Mouse (Mus musculus): Measurements from ENCODE around the gene Mrps18b. TPM values are rescaled to one million over a fixed set of nuclear protein-coding genes. Genes with fewer than 3 reads are reported as not detected.
"Not testable (repeated sequence)": the region's sequence is repeated elsewhere in the genome, so short reads cannot be mapped to it uniquely, and the experiment has no call there.

Mrps18b gene
- polyA plus RNA-seq (2015; fragmentation: Nextera tagmentation; extraction: Ambion mirVana): 73.9 and 77.5 TPM in 2 replicates

GRCm38 (mm10) chr17:35916297-35917142, at the start of gene Mrps18b, which contains the start of gene Ppp1r10:
Mrps18b (minus strand) TSS chr17:35916389.
Ppp1r10 (plus strand) TSS chr17:35916434.
- under 1% methylated on average over 83 of the region's 83 CpGs for WGBS
- no peaks in the 10 kb centered on the region for H3K9me3 ChIP-seq
- H3K36me3 ChIP-seq: peaks cover 42% of the 10 kb centered on the region
- peak within 1 kb of the TSS; percentile 98 for H3K27ac ChIP-seq
- H3K4me2 ChIP-seq: peak within 1 kb of the TSS; percentile 90
- H3K9ac ChIP-seq: peak within 1 kb of the TSS; percentile 81
- peak within 1 kb of the TSS; percentile 56 for H3K4me3 ChIP-seq
- no peaks in the 10 kb centered on the region for H3K27me3 ChIP-seq
- peaks cover 30% of the 10 kb centered on the region for H3K4me1 ChIP-seq
- peak; percentile 94 for ATAC-seq (ENCODE audit: borderline replicate concordance, extremely low read depth, low FRiP score, low TSS enrichment)

GRCm38 (mm10) chr17:35963279-35963678, 47.1 kb upstream of the Mrps18b start:
- WGBS: 87% methylated on average over 10 of the region's 10 CpGs
- H3K4me3 ChIP-seq: no peak overlapping the region
- no peaks in the 10 kb centered on the region for H3K9me3 ChIP-seq
- H3K4me1 ChIP-seq: peaks cover 3% of the 10 kb centered on the region
- no peak overlapping the region for H3K27ac ChIP-seq
- H3K4me2 ChIP-seq: no peak overlapping the region
- no peak for ATAC-seq (ENCODE audit: borderline replicate concordance, extremely low read depth, low FRiP score, low TSS enrichment)
- no peak overlapping the region for H3K9ac ChIP-seq
- no peaks in the 10 kb centered on the region for H3K27me3 ChIP-seq
- H3K36me3 ChIP-seq: peaks cover 71% of the 10 kb centered on the region

DNA sequence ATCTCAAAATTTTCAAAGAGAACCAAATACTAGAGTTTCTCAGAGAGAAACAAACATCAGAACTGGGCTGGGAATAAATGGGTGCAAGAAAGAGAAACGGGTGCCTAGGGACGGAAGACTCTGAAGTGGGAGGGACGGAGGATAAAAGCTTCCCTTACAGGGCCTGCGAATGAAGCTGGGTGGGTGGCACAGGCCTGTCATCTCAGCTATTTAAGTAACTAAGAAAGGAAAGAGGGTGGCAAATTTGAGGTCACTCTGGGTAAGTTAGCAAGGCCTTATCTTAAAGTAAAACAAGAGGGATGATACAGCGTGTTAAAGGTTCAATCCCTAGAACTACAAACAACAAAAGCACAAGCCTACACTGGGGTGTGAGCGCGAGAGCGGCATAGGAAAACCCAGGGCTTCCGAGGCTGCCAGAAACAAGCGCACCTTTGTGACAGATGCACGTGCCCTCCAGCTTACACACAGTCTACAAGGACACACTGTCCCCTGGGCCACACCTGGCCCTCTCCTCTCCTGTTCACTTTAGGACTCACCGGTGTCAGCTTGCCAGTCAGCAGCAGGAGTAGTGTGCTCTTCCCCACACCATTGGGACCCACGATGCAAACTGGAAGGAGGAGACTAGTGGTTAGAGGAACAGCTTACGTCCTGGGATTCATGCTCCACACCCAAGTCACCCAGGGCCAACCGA, 42.5 kb upstream of the Mrps18b start:
- H3K9ac ChIP-seq: no peak overlapping the region
- no peak overlapping the region for H3K27ac ChIP-seq
- H3K36me3 ChIP-seq: peaks cover 82% of the 10 kb centered on the region
- WGBS: 94% methylated on average over 15 of the region's 15 CpGs
- no peak overlapping the region for H3K4me3 ChIP-seq
- H3K9me3 ChIP-seq: no peaks in the 10 kb centered on the region
- H3K27me3 ChIP-seq: no peaks in the 10 kb centered on the region
- no peak for ATAC-seq (ENCODE audit: borderline replicate concordance, extremely low read depth, low FRiP score, low TSS enrichment)
- H3K4me1 ChIP-seq: no peaks in the 10 kb centered on the region
- H3K4me2 ChIP-seq: no peak overlapping the region

GRCm38 (mm10) chr17:35954665-35955064, 38.5 kb upstream of the Mrps18b start:
- Histone ChIP-seq H3K4me1 (no peaks in the 10 kb centered on the region), H3K4me3 (no peak overlapping the region), H3K9me3 (no peaks in the 10 kb centered on the region), H3K27ac (no peak overlapping the region), H3K9ac (no peak overlapping the region), H3K36me3 (peaks cover 43% of the 10 kb centered on the region), H3K27me3 (no peaks in the 10 kb centered on the region), H3K4me2 (no peak overlapping the region)
- 75% methylated on average over 8 of the region's 8 CpGs for WGBS
- ATAC-seq (ENCODE audit: borderline replicate concordance, extremely low read depth, low FRiP score, low TSS enrichment): no peak

DNA sequence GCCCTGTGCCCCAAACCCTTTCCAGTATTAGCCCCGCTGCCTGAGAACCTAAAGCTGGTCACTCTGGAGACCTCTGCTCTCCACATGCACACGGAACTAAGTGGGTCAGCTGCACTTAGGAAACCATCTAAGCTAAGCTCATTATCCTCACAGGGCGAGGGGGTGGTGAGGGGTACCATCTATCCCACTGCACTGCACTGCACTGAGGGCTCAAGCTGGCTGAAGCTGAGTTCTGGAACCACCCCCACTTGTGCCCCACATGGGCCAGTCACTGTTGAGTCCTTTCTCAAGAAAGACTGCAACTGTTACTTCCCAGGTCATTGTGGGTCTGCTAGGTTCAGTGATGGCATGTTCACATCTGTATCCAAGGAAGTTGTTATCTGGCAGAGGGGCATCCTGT, 36.4 kb upstream of the Mrps18b start:
- WGBS: 85% methylated on average over 3 of the region's 3 CpGs
- not testable (repeated sequence) for H3K4me3 ChIP-seq; H3K9ac ChIP-seq; H3K9me3 ChIP-seq; H3K4me1 ChIP-seq; H3K27me3 ChIP-seq; H3K4me2 ChIP-seq; H3K27ac ChIP-seq; ATAC-seq (ENCODE audit: borderline replicate concordance, extremely low read depth, low FRiP score, low TSS enrichment)
- H3K36me3 ChIP-seq: peaks cover 21% of the 10 kb centered on the region

DNA sequence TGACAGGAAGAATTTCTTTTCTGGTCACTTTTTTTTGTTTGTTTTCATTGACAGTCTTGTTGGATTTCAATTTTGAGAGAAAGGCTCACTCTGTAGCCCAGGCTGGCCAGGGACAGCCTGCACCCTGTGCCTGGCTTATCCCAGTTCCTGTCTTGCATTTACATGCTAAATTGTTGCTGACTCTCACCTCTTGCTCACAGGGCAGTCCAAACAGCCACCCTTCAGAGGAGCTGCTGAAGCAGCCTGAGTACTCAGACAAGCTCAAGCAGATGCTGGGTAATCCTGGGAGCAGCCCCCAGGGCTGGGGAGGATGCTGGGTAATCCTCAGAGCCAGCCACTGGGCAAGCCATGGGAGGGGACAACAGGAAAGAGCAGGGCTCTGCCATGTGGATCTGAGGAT, 34.8 kb upstream of the Mrps18b start:
- not testable (repeated sequence) for H3K27me3 ChIP-seq; H3K4me1 ChIP-seq; ATAC-seq (ENCODE audit: borderline replicate concordance, extremely low read depth, low FRiP score, low TSS enrichment); H3K4me2 ChIP-seq; H3K4me3 ChIP-seq; H3K27ac ChIP-seq; H3K9ac ChIP-seq; H3K9me3 ChIP-seq; H3K36me3 ChIP-seq

DNA sequence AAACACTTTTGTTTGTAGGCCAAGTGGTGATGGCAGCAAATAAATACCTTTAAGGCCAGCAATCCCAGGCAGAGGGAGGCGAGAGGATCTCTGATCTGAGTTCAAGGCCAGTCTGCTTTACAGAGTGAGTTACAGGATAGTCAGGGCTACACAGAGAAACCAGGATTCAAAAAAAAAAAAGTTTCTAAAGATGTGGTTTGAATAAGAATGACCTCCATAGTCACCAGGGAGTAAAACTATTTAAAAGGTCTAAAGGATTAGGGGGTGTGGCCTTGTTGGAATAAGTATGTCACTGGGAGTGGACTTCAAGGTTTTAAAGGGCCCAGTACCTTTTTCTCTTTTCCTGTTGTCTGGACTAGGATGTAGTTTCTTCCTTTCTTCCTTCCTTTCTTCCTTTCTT, 23.8 kb upstream of the Mrps18b start:
- no peaks in the 10 kb centered on the region for H3K4me1 ChIP-seq
- no peak overlapping the region for H3K4me2 ChIP-seq
- WGBS: 45% methylated on average over 1 of the region's 1 CpGs
- H3K9me3 ChIP-seq: no peaks in the 10 kb centered on the region
- no peak overlapping the region for H3K4me3 ChIP-seq
- H3K27me3 ChIP-seq: no peaks in the 10 kb centered on the region
- no peaks in the 10 kb centered on the region for H3K36me3 ChIP-seq
- no peak overlapping the region for H3K9ac ChIP-seq
- no peak for ATAC-seq (ENCODE audit: borderline replicate concordance, extremely low read depth, low FRiP score, low TSS enrichment)
- H3K27ac ChIP-seq: no peak overlapping the region

DNA sequence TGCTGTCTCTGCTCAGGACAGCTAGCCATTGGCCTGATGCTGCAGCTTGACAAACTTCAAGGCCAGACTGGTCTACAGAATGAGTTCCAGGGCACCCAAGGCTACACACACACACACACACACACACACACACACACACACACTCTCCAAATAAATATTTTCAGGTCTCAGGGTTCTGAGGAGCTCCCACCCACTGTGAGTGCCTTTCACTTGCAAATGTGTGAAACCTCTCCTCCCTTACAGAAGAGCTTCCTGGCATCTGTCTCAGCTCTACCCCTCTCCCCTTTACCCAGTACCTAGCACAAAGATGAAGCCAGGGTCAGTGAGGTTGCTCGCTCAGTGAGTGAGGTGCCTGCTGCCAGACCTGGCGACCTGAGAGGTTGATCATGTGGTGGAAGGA, 22.9 kb upstream of the Mrps18b start:
- H3K4me3 ChIP-seq: no peak overlapping the region
- no peak overlapping the region for H3K27ac ChIP-seq
- H3K36me3 ChIP-seq: no peaks in the 10 kb centered on the region
- no peaks in the 10 kb centered on the region for H3K9me3 ChIP-seq
- H3K27me3 ChIP-seq: no peaks in the 10 kb centered on the region
- no peak overlapping the region for H3K9ac ChIP-seq
- no peak overlapping the region for H3K4me2 ChIP-seq
- no peak for ATAC-seq (ENCODE audit: borderline replicate concordance, extremely low read depth, low FRiP score, low TSS enrichment)
- 41% methylated on average over 2 of the region's 2 CpGs for WGBS
- H3K4me1 ChIP-seq: no peaks in the 10 kb centered on the region

GRCm38 (mm10) chr17:35937700-35938348, 21.6 kb upstream of the Mrps18b start:
- no peaks in the 10 kb centered on the region for H3K36me3 ChIP-seq
- ATAC-seq (ENCODE audit: borderline replicate concordance, extremely low read depth, low FRiP score, low TSS enrichment): no peak
- no peak overlapping the region for H3K27ac ChIP-seq
- H3K4me1 ChIP-seq: no peaks in the 10 kb centered on the region
- H3K4me3 ChIP-seq: no peak overlapping the region
- no peak overlapping the region for H3K9ac ChIP-seq
- H3K27me3 ChIP-seq: no peaks in the 10 kb centered on the region
- 28% methylated on average over 2 of the region's 2 CpGs for WGBS
- no peaks in the 10 kb centered on the region for H3K9me3 ChIP-seq
- no peak overlapping the region for H3K4me2 ChIP-seq

GRCm38 (mm10) chr17:35935763-35936162, 19.6 kb upstream of the Mrps18b start:
- WGBS: 84% methylated on average over 14 of the region's 14 CpGs
- not testable (repeated sequence) for H3K4me3 ChIP-seq; H3K36me3 ChIP-seq; H3K4me1 ChIP-seq; H3K4me2 ChIP-seq; ATAC-seq (ENCODE audit: borderline replicate concordance, extremely low read depth, low FRiP score, low TSS enrichment); H3K9ac ChIP-seq; H3K9me3 ChIP-seq; H3K27ac ChIP-seq; H3K27me3 ChIP-seq

DNA sequence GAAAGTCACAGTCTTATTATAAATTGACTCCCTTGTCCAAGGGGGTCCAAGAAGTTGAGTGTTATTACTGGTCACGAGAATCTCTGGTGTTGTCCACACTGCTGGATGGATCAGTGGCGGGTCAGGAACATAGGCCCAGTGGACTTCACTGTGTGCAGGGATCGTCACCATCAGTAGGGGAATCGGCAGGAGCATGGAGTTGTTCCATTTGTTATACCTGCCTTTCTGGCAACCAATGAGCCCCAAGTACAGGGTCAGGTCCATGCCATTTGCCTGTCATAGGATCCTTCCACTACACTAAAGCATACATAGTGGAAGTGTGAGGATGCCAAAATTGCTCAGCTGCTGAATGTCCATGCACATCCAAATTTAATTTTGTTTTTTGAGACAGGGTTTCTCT, 16.4 kb upstream of the Mrps18b start:
- no peaks in the 10 kb centered on the region for H3K4me1 ChIP-seq
- no peaks in the 10 kb centered on the region for H3K9me3 ChIP-seq
- WGBS: 90% methylated on average over 4 of the region's 4 CpGs
- H3K27ac ChIP-seq: no peak overlapping the region
- H3K27me3 ChIP-seq: no peaks in the 10 kb centered on the region
- ATAC-seq (ENCODE audit: borderline replicate concordance, extremely low read depth, low FRiP score, low TSS enrichment): no peak
- peaks cover 41% of the 10 kb centered on the region for H3K36me3 ChIP-seq
- H3K9ac ChIP-seq: no peak overlapping the region
- H3K4me2 ChIP-seq: no peak overlapping the region
- no peak overlapping the region for H3K4me3 ChIP-seq

GRCm38 (mm10) chr17:35930627-35931026, 14.4 kb upstream of the Mrps18b start:
- Histone ChIP-seq H3K27ac (no peak overlapping the region), H3K9me3 (no peaks in the 10 kb centered on the region), H3K4me2 (no peak overlapping the region), H3K4me3 (no peak overlapping the region), H3K27me3 (no peaks in the 10 kb centered on the region), H3K4me1 (no peaks in the 10 kb centered on the region), H3K36me3 (peaks cover 57% of the 10 kb centered on the region), H3K9ac (no peak overlapping the region)
- ATAC-seq (ENCODE audit: borderline replicate concordance, extremely low read depth, low FRiP score, low TSS enrichment): peak; percentile 25; the same call in 1 of the 2 replicates
- WGBS: 94% methylated on average over 12 of the region's 12 CpGs
